Mouse (Mus musculus): ENCODE data around the gene B3gntl1. TPM values are rescaled to one million over a fixed set of nuclear protein-coding genes. Genes with fewer than 3 reads are reported as not detected.

Gene B3gntl1
- polyA plus RNA-seq, 1 experiment from 2014 or later, result 9.6 TPM

DNA sequence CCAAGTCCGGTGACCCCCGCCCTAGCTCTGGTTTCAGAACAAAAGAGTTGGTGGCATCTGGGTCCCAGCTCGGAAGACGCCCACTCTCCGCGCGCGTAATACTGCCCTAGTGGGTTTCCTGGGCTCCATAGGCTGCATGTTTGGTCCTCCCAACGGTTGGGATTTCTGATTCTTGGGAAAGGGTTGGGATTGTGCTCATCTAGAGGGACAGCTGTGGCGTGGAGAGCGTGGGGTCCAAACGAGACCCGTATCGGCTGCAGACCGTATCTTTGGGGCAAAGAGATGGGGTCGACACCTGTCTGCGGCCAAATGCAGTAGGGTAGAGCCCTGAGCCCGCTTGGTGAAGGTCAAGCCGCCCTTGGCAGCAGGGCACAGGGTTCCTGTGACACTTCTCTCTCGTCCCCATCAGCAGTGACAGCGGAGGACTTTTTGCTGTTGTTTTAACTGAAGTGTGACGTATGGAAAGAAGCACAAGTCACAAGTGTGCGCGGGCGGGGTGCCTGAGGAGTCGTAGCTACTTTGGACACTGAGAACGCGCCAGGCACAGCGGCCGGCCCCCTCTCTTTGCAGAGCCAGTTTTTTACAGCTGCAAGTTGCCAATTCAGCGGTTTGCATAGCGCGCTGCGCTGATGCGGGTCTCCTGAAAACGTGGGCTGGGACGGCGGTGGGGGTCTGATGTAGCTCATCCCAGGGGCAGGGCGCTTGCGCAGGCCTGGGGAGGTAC, 30.1 kb upstream of the B3gntl1 start:
- peak overlapping the region; percentile 98 for H3K4me2 ChIP-seq
- peak overlapping the region; percentile 72 for H3K4me3 ChIP-seq
- H3K9me3 ChIP-seq, result no peaks in the 10 kb centered on the region
- H3K4me1 ChIP-seq, result peaks cover 49% of the 10 kb centered on the region
- H3K27ac ChIP-seq, result peak overlapping the region; percentile 71; the same call in 1 of the 2 replicates
- H3K36me3 ChIP-seq, result no peaks in the 10 kb centered on the region
- WGBS, result under 1% methylated on average over 40 of the region's 40 CpGs
- peak overlapping the region; percentile 79 for H3K9ac ChIP-seq
- ATAC-seq (ENCODE audit: insufficient number of reproducible peaks, insufficient read depth, low FRiP score, low TSS enrichment, low read depth), result no peak
- H3K27me3 ChIP-seq, result peaks cover 25% of the 10 kb centered on the region

GRCm38 (mm10) chr11:121702111-121702894, 29.4 kb upstream of the B3gntl1 start:
- peak; percentile 76 for ATAC-seq (ENCODE audit: insufficient number of reproducible peaks, insufficient read depth, low FRiP score, low TSS enrichment, low read depth)
- H3K27ac ChIP-seq, result peak overlapping the region; percentile 71
- peaks cover 45% of the 10 kb centered on the region for H3K4me1 ChIP-seq
- H3K4me3 ChIP-seq, result peak overlapping the region; percentile 72
- H3K9me3 ChIP-seq, result no peaks in the 10 kb centered on the region
- H3K4me2 ChIP-seq, result peak overlapping the region; percentile 98
- WGBS, result 1% methylated on average over 68 of the region's 69 CpGs
- H3K36me3 ChIP-seq, result no peaks in the 10 kb centered on the region
- peaks cover 25% of the 10 kb centered on the region for H3K27me3 ChIP-seq
- peak overlapping the region; percentile 79 for H3K9ac ChIP-seq

- H3K4me3 ChIP-seq, result peak within 1 kb of the TSS; percentile 72
- peak within 1 kb of the TSS; percentile 71 for H3K27ac ChIP-seq
- H3K9ac ChIP-seq, result peak within 1 kb of the TSS; percentile 79
- no peak for ATAC-seq (ENCODE audit: insufficient number of reproducible peaks, insufficient read depth, low FRiP score, low TSS enrichment, low read depth)
- H3K4me1 ChIP-seq, result peaks cover 37% of the 10 kb centered on the region
- peaks cover 25% of the 10 kb centered on the region for H3K27me3 ChIP-seq
- H3K36me3 ChIP-seq, result no peaks in the 10 kb centered on the region
- H3K4me2 ChIP-seq, result peak within 1 kb of the TSS; percentile 98
- no peaks in the 10 kb centered on the region for H3K9me3 ChIP-seq
- WGBS, result 85% methylated on average over 5 of the region's 5 CpGs
These were observed 28.3 kb upstream of the B3gntl1 start, which contains the start of gene Metrnl for GRCm38 (mm10) chr11:121701244-121701643. Metrnl (plus strand) TSS chr11:121701544.

DNA sequence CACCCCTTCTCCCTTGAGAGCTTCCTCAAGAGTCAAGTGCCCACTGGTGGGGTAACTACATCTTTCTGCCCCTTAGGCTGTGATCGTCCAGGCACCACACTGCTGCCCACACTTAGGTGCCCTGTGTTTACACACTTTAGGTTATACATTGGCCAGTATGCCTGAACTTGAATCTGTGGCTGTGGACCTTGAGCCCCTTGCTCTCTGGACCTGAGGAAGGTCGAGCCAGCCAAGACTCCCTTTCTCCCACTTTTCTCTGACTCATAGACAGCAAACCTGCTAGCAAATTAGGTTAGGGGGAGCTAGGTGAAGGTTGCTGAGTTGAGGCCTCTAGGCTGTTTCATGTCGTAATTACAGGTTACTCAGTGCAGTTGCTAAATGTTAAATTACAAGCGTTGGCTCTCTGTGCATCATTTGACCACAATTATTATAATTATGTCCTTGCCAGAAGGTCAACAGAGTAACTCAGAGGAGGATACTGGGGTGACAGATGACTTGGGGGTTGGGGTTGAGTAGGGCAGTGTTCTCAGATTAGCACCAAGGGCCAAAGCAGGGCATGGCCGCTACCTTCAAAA, 25.5 kb upstream of the B3gntl1 start:
- Histone ChIP-seq H3K9me3 (no peaks in the 10 kb centered on the region), H3K4me2 (no peak overlapping the region), H3K4me1 (peaks cover 16% of the 10 kb centered on the region), H3K9ac (no peak overlapping the region), H3K36me3 (no peaks in the 10 kb centered on the region), H3K4me3 (no peak overlapping the region), H3K27me3 (peaks cover 9% of the 10 kb centered on the region), H3K27ac (no peak overlapping the region)
- 59% methylated on average over 5 of the region's 5 CpGs for WGBS
- no peak for ATAC-seq (ENCODE audit: insufficient number of reproducible peaks, insufficient read depth, low FRiP score, low TSS enrichment, low read depth)

DNA sequence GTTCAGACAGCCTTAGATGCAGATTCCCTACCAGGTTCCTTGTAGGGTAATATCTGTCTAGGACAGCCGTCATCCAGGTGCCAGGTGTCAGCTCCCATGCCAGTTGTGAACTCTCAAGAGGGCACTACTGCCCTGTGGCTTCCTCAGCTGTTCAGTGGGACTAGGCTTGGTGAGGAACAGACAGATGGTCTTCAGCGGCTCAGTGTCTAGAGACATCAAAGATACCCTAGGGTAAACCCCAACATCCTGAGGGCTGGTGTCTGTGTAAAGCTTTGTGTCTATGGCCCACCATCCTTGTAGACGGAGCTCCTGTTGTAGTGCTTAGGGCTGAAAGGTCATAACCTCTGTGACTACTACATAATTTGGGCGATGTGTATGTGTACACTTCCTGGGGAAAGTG, 24.3 kb upstream of the B3gntl1 start:
- ATAC-seq (ENCODE audit: insufficient number of reproducible peaks, insufficient read depth, low FRiP score, low TSS enrichment, low read depth), result no peak
- Histone ChIP-seq H3K4me3 (no peak overlapping the region), H3K4me1 (peaks cover 8% of the 10 kb centered on the region; the same call in 1 of the 2 replicates), H3K27ac (no peak overlapping the region), H3K4me2 (no peak overlapping the region), H3K9ac (no peak overlapping the region), H3K9me3 (no peaks in the 10 kb centered on the region), H3K36me3 (no peaks in the 10 kb centered on the region), H3K27me3 (no peaks in the 10 kb centered on the region)
- 79% methylated on average over 4 of the region's 4 CpGs for WGBS

DNA sequence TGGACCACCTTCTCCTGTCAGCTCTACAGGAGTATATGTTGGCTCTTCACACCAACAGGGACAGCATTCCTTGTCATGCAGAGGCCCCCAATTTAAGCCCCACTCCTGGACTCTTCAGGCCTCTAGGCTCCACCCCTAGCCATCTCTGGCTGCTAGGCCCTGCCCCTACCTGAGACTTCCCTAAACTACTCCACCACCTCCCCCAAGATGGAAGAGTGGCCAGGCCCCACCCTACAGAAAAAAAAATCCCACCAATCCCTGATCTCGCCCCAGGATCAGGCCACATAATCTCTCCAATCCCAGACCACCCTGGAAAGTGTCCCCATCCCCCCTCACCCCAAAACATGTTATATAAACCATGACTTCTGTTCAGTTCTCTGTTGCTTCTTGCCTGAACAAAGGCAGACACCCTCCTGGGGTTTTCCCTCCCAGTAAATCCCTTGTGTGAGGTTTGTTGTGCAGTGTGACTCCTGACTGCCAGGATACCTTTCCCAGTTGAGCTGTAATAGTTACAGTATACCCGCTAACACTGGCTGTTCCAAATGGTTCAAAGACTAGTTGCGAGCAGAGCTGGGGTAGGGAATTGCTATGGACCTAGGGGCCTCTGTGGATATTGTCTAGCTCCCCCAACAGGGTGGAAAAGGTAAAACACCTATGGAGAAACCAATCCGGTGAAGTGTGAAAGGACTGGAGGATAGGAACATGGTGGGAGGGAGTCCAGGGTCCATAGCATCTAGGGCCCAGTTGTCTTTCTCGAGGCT, 22.5 kb upstream of the B3gntl1 start:
- ATAC-seq (ENCODE audit: insufficient number of reproducible peaks, insufficient read depth, low FRiP score, low TSS enrichment, low read depth), result 0 out of 2 replicates have a peak, but pooled peaks have one; percentile 33
- 80% methylated on average over 5 of the region's 5 CpGs for WGBS

DNA sequence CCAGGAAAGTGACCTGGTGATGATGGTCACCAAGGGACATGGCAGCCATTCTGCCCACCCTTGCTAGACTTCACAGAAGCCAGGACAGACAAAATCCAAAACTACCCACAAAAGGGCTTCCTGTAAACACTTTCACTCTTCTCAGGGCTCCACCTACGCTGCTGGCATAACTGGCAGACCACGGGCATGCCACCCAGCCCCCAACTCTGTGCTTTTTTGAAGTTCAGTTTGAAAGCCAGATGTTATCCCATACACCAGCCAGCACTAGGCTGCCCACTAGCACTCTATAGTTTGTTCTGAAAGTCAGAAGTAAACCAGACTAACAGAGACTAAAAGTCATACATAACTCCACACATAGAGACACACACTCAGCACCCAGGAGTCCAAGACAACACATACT, 15.1 kb upstream of the B3gntl1 start:
- no peak overlapping the region for H3K4me3 ChIP-seq
- 0 out of 2 replicates have a peak, but pooled peaks cover 9% of the 10 kb centered on the region for H3K4me1 ChIP-seq
- 77% methylated on average over 2 of the region's 2 CpGs for WGBS
- no peak overlapping the region for H3K4me2 ChIP-seq
- no peaks in the 10 kb centered on the region for H3K9me3 ChIP-seq
- H3K27me3 ChIP-seq, result no peaks in the 10 kb centered on the region
- no peak overlapping the region for H3K9ac ChIP-seq
- no peaks in the 10 kb centered on the region for H3K36me3 ChIP-seq
- ATAC-seq (ENCODE audit: insufficient number of reproducible peaks, insufficient read depth, low FRiP score, low TSS enrichment, low read depth), result no peak
- no peak overlapping the region for H3K27ac ChIP-seq

More for the DNA sequence above, 22.5 kb upstream of the B3gntl1 start:
- no peaks in the 10 kb centered on the region for H3K36me3 ChIP-seq
- H3K27me3 ChIP-seq, result no peaks in the 10 kb centered on the region
- no peak overlapping the region for H3K9ac ChIP-seq
- no peaks in the 10 kb centered on the region for H3K9me3 ChIP-seq
- H3K4me3 ChIP-seq, result no peak overlapping the region
- no peak overlapping the region for H3K27ac ChIP-seq
- H3K4me2 ChIP-seq, result no peak overlapping the region
- peaks cover 3% of the 10 kb centered on the region; the same call in 1 of the 2 replicates for H3K4me1 ChIP-seq

GRCm38 (mm10) chr11:121686674-121687073, 13.7 kb upstream of the B3gntl1 start:
- Histone ChIP-seq H3K27me3 (no peaks in the 10 kb centered on the region), H3K4me3 (no peak overlapping the region), H3K4me1 (0 out of 2 replicates have a peak, but pooled peaks cover 9% of the 10 kb centered on the region), H3K4me2 (no peak overlapping the region), H3K36me3 (no peaks in the 10 kb centered on the region), H3K9me3 (no peaks in the 10 kb centered on the region), H3K27ac (no peak overlapping the region), H3K9ac (no peak overlapping the region)
- WGBS, result 53% methylated on average over 5 of the region's 5 CpGs
- no peak for ATAC-seq (ENCODE audit: insufficient number of reproducible peaks, insufficient read depth, low FRiP score, low TSS enrichment, low read depth)

- H3K9ac ChIP-seq, result no peak overlapping the region
- 74% methylated on average over 4 of the region's 4 CpGs for WGBS
These were observed 13.1 kb upstream of the B3gntl1 start for GRCm38 (mm10) chr11:121686091-121686490.

GRCm38 (mm10) chr11:121685491-121686001, 12.6 kb upstream of the B3gntl1 start:
- Histone ChIP-seq H3K4me3 (no peak overlapping the region), H3K27me3 (no peaks in the 10 kb centered on the region), H3K36me3 (no peaks in the 10 kb centered on the region), H3K4me2 (no peak overlapping the region), H3K9me3 (no peaks in the 10 kb centered on the region), H3K9ac (no peak overlapping the region), H3K4me1 (0 out of 2 replicates have a peak, but pooled peaks cover 9% of the 10 kb centered on the region), H3K27ac (no peak overlapping the region)
- ATAC-seq (ENCODE audit: insufficient number of reproducible peaks, insufficient read depth, low FRiP score, low TSS enrichment, low read depth), result no peak
- 69% methylated on average over 6 of the region's 6 CpGs for WGBS

More at GRCm38 (mm10) chr11:121686091-121686490, 13.1 kb upstream of the B3gntl1 start:
- no peaks in the 10 kb centered on the region for H3K9me3 ChIP-seq
- no peaks in the 10 kb centered on the region for H3K36me3 ChIP-seq
- H3K4me3 ChIP-seq, result no peak overlapping the region
- H3K4me1 ChIP-seq, result 0 out of 2 replicates have a peak, but pooled peaks cover 9% of the 10 kb centered on the region
- no peak for ATAC-seq (ENCODE audit: insufficient number of reproducible peaks, insufficient read depth, low FRiP score, low TSS enrichment, low read depth)
- no peak overlapping the region for H3K4me2 ChIP-seq
- no peaks in the 10 kb centered on the region for H3K27me3 ChIP-seq
- H3K27ac ChIP-seq, result no peak overlapping the region

DNA sequence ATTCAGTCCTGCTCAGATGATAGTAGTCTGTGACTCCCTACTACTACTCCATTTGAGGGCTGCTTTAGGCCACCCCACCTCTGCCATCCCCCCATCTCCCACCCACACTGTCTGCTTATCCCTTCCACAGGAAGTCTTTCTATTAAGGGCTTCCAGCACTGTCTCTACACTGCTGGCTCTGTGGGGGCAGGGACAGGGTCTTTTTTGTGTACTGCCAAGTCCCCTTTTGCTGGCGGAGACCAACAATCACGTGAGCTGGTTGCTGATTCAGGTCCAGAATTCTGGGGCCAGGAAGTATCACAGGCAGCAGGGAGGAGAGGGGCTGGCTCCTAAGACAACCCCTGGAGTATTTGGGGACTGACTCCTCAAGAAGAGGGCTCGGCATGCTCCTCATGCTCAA, 10.3 kb upstream of the B3gntl1 start:
- 0 out of 2 replicates have a peak, but pooled peaks cover 9% of the 10 kb centered on the region for H3K4me1 ChIP-seq
- 55% methylated on average over 3 of the region's 3 CpGs for WGBS
- H3K4me3 ChIP-seq, result no peak overlapping the region
- no peaks in the 10 kb centered on the region for H3K36me3 ChIP-seq
- no peaks in the 10 kb centered on the region for H3K9me3 ChIP-seq
- H3K9ac ChIP-seq, result no peak overlapping the region
- no peak overlapping the region for H3K27ac ChIP-seq
- no peak for ATAC-seq (ENCODE audit: insufficient number of reproducible peaks, insufficient read depth, low FRiP score, low TSS enrichment, low read depth)
- H3K4me2 ChIP-seq, result no peak overlapping the region
- no peaks in the 10 kb centered on the region for H3K27me3 ChIP-seq

Measured in embryonic facial prominence, embryonic 13.5 days (tissue).